Mouse (Mus musculus): Measurements from ENCODE around the gene D630039A03Rik. TPM values are rescaled to one million over a fixed set of nuclear protein-coding genes. Genes with fewer than 3 reads are reported as not detected.

Gene D630039A03Rik
- total RNA-seq, 1 experiment from 2014 or later: 0.19 TPM

DNA sequence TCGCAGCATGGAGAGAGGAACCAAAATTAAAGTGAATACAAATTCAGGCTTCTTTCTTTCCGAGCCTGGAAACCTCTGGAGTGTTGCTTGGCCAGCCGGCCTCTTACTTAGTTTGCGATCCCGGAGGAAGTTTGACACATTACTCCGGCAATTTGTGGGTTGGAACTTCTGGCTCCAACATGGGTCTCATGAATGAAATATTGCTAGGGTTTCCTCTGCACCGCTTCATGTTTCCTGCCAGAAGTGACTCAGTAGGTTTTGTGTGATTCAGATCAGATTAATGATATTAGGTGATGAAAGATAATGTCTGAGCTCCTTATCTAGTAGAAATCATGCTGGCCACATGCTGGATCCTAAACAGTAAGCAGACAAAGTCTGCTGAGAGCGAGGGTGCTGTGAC lies 54.2 kb downstream of the D630039A03Rik start:
- ATAC-seq (replicated peaks; ENCODE audit: insufficient number of reproducible peaks, low FRiP score, low TSS enrichment, poor library complexity, severe bottlenecking): no peak

DNA sequence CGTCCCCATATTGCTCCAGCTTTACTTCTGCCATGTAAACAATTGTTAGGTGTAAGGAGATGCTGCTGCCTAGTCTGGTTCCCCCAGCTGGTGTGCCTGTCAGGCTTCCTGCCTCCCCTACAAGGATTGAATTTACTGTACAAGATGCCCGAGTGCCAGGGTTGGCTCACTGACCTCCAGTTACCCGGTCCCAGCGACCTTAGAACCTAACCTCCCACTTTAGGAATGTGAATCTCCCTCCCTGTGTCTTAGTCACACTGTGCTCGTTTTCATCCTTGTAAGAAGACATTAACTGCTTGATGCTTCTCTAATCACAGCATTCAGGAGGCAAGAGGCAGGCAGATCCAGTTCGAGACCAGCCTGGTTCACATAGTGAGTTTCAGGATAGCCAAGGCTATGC lies 54.9 kb downstream of the D630039A03Rik start:
- ATAC-seq (replicated peaks; ENCODE audit: insufficient number of reproducible peaks, low FRiP score, low TSS enrichment, poor library complexity, severe bottlenecking): no peak

DNA sequence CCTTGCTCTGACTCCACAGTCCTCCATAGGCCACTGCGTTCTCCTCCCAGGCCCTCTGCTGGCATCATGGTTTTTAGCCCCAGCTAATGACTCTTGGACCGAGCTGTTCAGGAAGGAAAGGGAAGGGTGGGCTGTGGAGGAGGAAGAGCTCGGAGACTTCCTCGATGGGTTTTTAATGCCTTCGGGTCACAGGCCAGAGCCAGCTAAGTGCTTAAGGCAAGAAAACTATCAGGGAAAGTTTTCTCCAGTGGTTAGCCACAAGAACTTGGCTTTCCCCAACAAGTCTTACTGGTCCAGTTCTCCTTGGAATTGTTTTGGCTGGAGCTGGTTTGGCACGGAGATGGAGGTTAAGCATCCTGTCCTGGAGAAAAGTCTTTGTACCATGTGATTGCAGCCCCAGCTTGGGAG lies 55.9 kb downstream of the D630039A03Rik start:
- ATAC-seq (replicated peaks; ENCODE audit: insufficient number of reproducible peaks, low FRiP score, low TSS enrichment, poor library complexity, severe bottlenecking): no peak

Other genes with a start within 250 kb of the D630039A03Rik start
- gene Akap2, start 198.6 kb downstream of the D630039A03Rik start, total RNA-seq (2017): 0.67 to 1.3 TPM (median 0.96 TPM) in 3 replicates
- gene Txn1, start 40.1 kb upstream of the D630039A03Rik start, total RNA-seq (2017): 80.1 to 128 TPM (median 116 TPM) in 3 replicates
- gene Txndc8, start 92.8 kb upstream of the D630039A03Rik start, total RNA-seq (2017): not detected in 3 replicates